Comparison of ENCODE assay signal across 30 mouse cellular contexts in the genomic region with DNA sequence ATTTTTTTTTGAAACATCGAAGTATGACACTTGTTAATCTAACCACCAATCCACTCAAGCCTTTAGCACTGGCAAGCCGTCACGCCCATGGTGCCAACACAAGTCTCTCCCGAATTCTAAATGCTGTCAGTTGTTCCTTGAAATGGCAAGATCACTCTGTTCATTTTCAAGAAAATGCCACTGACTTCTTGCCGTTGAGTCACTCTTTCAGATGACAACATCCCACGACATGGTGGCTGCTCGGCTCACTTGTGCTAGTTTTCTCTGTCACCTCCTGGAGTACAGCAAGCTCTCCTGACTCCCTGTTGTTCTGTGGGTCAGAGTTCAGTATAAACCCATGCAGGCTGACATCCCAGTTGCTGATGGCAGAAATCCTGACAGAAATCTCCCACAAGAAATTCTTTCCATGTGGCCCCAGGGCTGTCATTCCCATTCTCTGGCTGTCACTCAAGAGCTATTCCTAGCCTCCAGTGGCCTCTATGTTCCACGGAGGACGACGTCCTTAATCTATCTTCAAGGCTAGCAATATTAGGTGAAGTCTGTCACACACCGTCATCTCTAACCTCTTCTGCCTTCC.
DNase-seq lines count a peak whose midpoint lies in the region; ATAC-seq and TF ChIP-seq lines count a peak whose summit lies in the region.
"Had no signal": no experiment of that assay in that cellular context is flagged by ENCODE, and none has a peak within 500 bp of the region (broad histone marks: within the 10 kb centered on the region; RNA-seq: fewer than 3 reads in every experiment).

No protein-coding gene starts in this region.

- H3K36me3 ChIP-seq in intestine, embryonic 15.5 days, result no peaks in the 10 kb centered on the region
- H3K36me3 ChIP-seq in intestine, postnatal 0 days (ENCODE audit: control insufficient read depth, insufficient read depth), result no peaks in the 10 kb centered on the region
- H3K36me3 ChIP-seq in heart, embryonic 10.5 days, result no peaks in the 10 kb centered on the region
- no peaks in the 10 kb centered on the region for H3K36me3 ChIP-seq in heart, postnatal 0 days (replicated peaks; ENCODE audit: control insufficient read depth, insufficient read depth, low read length)
- H3K36me3 ChIP-seq: embryonic facial prominence, embryonic 13.5 days; forebrain, embryonic 12.5 days; G1E; hindbrain, embryonic 13.5 days; limb, embryonic 12.5 days had no signal

- TF ChIP-seq CTCF in intestine, postnatal 0 days (IDR thresholded peaks at IDR 0.05; ENCODE audit: low read depth), result no peak
- TF ChIP-seq CTCF in heart, postnatal 0 days (IDR thresholded peaks at IDR 0.05; ENCODE audit: low read depth), result no peak

- H3K4me2 ChIP-seq in intestine, embryonic 15.5 days (replicated peaks), result no peak overlapping the region
- H3K4me2 ChIP-seq in intestine, postnatal 0 days (replicated peaks; ENCODE audit: low read depth), result no peak overlapping the region
- H3K4me2 ChIP-seq in heart, postnatal 0 days (ENCODE audit: low read depth, low read length), result no peak overlapping the region
- H3K4me2 ChIP-seq: embryonic facial prominence, embryonic 13.5 days; forebrain, embryonic 12.5 days; hindbrain, embryonic 13.5 days; limb, embryonic 12.5 days; liver, embryonic 11.5 days had no signal

- no peak overlapping the region for H3K27ac ChIP-seq in intestine, embryonic 15.5 days
- no peak overlapping the region for H3K27ac ChIP-seq in intestine, postnatal 0 days (ENCODE audit: low read depth, low read length)
- H3K27ac ChIP-seq in heart, embryonic 10.5 days, result peak overlapping the region; percentile 47; the same call in 1 of the 2 replicates
- H3K27ac ChIP-seq in heart, postnatal 0 days (ENCODE audit: low read depth), result peak overlapping the region; percentile 47; the same call in 1 of the 2 replicates
- H3K27ac ChIP-seq: embryonic facial prominence, embryonic 13.5 days; forebrain, embryonic 12.5 days; hindbrain, embryonic 13.5 days; layer of hippocampus, adult 2 months; limb, embryonic 12.5 days; macrophage; stomach, postnatal 0 days had no signal

- H3K4me3 ChIP-seq in intestine, embryonic 15.5 days (replicated peaks), result no peak overlapping the region
- H3K4me3 ChIP-seq in intestine, postnatal 0 days (ENCODE audit: low read depth, low read length), result no peak overlapping the region
- H3K4me3 ChIP-seq in heart, embryonic 10.5 days, result no peak overlapping the region
- no peak overlapping the region for H3K4me3 ChIP-seq in heart, postnatal 0 days (ENCODE audit: low read depth, low read length)
- H3K4me3 ChIP-seq: embryonic facial prominence, embryonic 13.5 days; erythroblast, embryonic 14.5 days; forebrain, embryonic 12.5 days; hindbrain, embryonic 13.5 days; layer of hippocampus, adult 2 months; limb, embryonic 12.5 days had no signal

- H3K9ac ChIP-seq in intestine, embryonic 15.5 days, result no peak overlapping the region
- H3K9ac ChIP-seq in intestine, postnatal 0 days (ENCODE audit: low read depth, low read length), result no peak overlapping the region
- no peak overlapping the region for H3K9ac ChIP-seq in heart, postnatal 0 days (replicated peaks; ENCODE audit: low read depth, low read length)
- H3K9ac ChIP-seq: embryonic facial prominence, embryonic 13.5 days; forebrain, embryonic 12.5 days; hindbrain, embryonic 13.5 days; limb, embryonic 12.5 days; liver, postnatal 0 days had no signal

- H3K27me3 ChIP-seq in intestine, embryonic 15.5 days (replicated peaks), result no peaks in the 10 kb centered on the region
- H3K27me3 ChIP-seq in intestine, postnatal 0 days (replicated peaks; ENCODE audit: control insufficient read depth, insufficient read depth, low read length), result no peaks in the 10 kb centered on the region
- H3K27me3 ChIP-seq in heart, embryonic 10.5 days (ENCODE audit: insufficient read depth, poor library complexity, severe bottlenecking), result no peaks in the 10 kb centered on the region
- no peaks in the 10 kb centered on the region for H3K27me3 ChIP-seq in heart, postnatal 0 days (ENCODE audit: control insufficient read depth, insufficient read depth, low read length)
- H3K27me3 ChIP-seq: CH12.LX; embryonic facial prominence, embryonic 13.5 days; forebrain, embryonic 12.5 days; hindbrain, embryonic 13.5 days; limb, embryonic 12.5 days had no signal

- TF ChIP-seq EP300 in heart, postnatal 0 days (IDR thresholded peaks at IDR 0.05; ENCODE audit: low read depth), result no peak

- DNase-seq in gastrocnemius, adult 18-20 months (ENCODE audit: low spot score), result peak; percentile 45
- DNase-seq in gastrocnemius, adult 8-10 months (ENCODE audit: low spot score in 2 of 2), result no peak
- peak; percentile 73 for DNase-seq in heart, embryonic 10.5 days (ENCODE audit: low spot score)
- DNase-seq in heart, postnatal 0 days (ENCODE audit: low spot score), result peak; percentile 35
- no peak for DNase-seq in neural tube, embryonic 10.5 days (ENCODE audit: extremely low spot score, low spot score)
- DNase-seq: B cell, adult 2 months; cerebellum, adult 2 months; cerebellum, postnatal 25 days; embryo, embryonic 11 days; gastrocnemius, postnatal 25 days; kidney, adult 9 months; kidney, postnatal 25 days; liver, postnatal 0 days; right cerebral cortex, postnatal 14 days; thymus, adult 2 months had no signal

- WGBS in intestine, embryonic 15.5 days, result 83% methylated on average over 11 of the region's 11 CpGs
- WGBS in intestine, postnatal 0 days, result 71% methylated on average over 11 of the region's 11 CpGs
- 71% methylated on average over 11 of the region's 11 CpGs for WGBS in heart, embryonic 10.5 days
- WGBS in heart, postnatal 0 days, result 61% methylated on average over 11 of the region's 11 CpGs

- ATAC-seq in intestine, embryonic 15.5 days, result peak; percentile 10; the same call in 1 of the 2 replicates
- ATAC-seq in intestine, postnatal 0 days, result no peak
- peak; percentile 48; the same call in 1 of the 2 replicates for ATAC-seq in heart, postnatal 0 days (ENCODE audit: insufficient read depth, low read depth)
- ATAC-seq: inflammation-experienced regulatory T-cells, adult 6 months; liver, postnatal 0 days; lung, postnatal 0 days had no signal

- no peaks in the 10 kb centered on the region for H3K9me3 ChIP-seq in intestine, embryonic 15.5 days
- no peaks in the 10 kb centered on the region for H3K9me3 ChIP-seq in intestine, postnatal 0 days (ENCODE audit: control insufficient read depth)
- H3K9me3 ChIP-seq in heart, embryonic 10.5 days, result no peaks in the 10 kb centered on the region
- no peaks in the 10 kb centered on the region for H3K9me3 ChIP-seq in heart, postnatal 0 days (replicated peaks; ENCODE audit: control insufficient read depth, low read length)
- H3K9me3 ChIP-seq: embryonic facial prominence, embryonic 13.5 days; forebrain, embryonic 12.5 days; hindbrain, embryonic 13.5 days; limb, embryonic 12.5 days had no signal

- H3K4me1 ChIP-seq in intestine, embryonic 15.5 days (replicated peaks), result no peaks in the 10 kb centered on the region
- H3K4me1 ChIP-seq in intestine, postnatal 0 days (replicated peaks; ENCODE audit: control insufficient read depth, insufficient read depth, low read length), result no peaks in the 10 kb centered on the region
- peaks cover 23% of the 10 kb centered on the region; the same call in 1 of the 2 replicates for H3K4me1 ChIP-seq in heart, embryonic 10.5 days
- peaks cover 11% of the 10 kb centered on the region for H3K4me1 ChIP-seq in heart, postnatal 0 days (ENCODE audit: control insufficient read depth, insufficient read depth)
- H3K4me1 ChIP-seq: embryonic facial prominence, embryonic 13.5 days; forebrain, embryonic 12.5 days; limb, embryonic 12.5 days had no signal

Comparison
In these comparisons a context has a peak if more than half of its experiments do, and no peak if none do; other contexts are left out.
1. DNase-seq: peak in gastrocnemius, adult 18-20 months (single experiment), heart, embryonic 10.5 days (single experiment) and heart, postnatal 0 days (single experiment); none in gastrocnemius, adult 8-10 months (0 of 2) and neural tube, embryonic 10.5 days (single experiment).
2. H3K27ac ChIP-seq: peak in heart, embryonic 10.5 days (single experiment) and heart, postnatal 0 days (single experiment); none in intestine, embryonic 15.5 days (single experiment) and intestine, postnatal 0 days (single experiment).